Mouse (Mus musculus): ENCODE measurements around the gene Slc40a1.

- no peak for TF ChIP-seq CTCF (IDR thresholded peaks at IDR 0.05; ENCODE audit: low read depth)
- no peak for TF ChIP-seq EP300 (optimal IDR thresholded peaks at IDR 0.05)
Measured at GRCm38 (mm10) chr1:45924516-45924915, 1.8 kb downstream of the Slc40a1 start.
